ENCODE assay signal across 9 mouse cellular contexts in genomic region chr10:74922763-74923162, GRCm38 (mm10). TPM values are rescaled to one million over a fixed set of nuclear protein-coding genes. Genes with fewer than 3 reads are reported as not detected.
DNase-seq lines count a peak whose midpoint lies in the region; ATAC-seq lines count a peak whose summit lies in the region.
"Had no signal": no experiment of that assay in that cellular context is flagged by ENCODE, and none has a peak within 500 bp of the region (broad histone marks: within the 10 kb centered on the region; RNA-seq: fewer than 3 reads in every experiment).

No protein-coding gene starts in this region.

- peak; percentile 28 for ATAC-seq in midbrain, embryonic 13.5 days
- peak; percentile 51 for ATAC-seq in forebrain, embryonic 15.5 days (replicated peaks)

- H3K9ac ChIP-seq in midbrain, embryonic 13.5 days (replicated peaks), result no peak overlapping the region
- no peak overlapping the region for H3K9ac ChIP-seq in forebrain, embryonic 15.5 days (replicated peaks)
- H3K9ac ChIP-seq: limb, embryonic 13.5 days had no signal

- no peak overlapping the region for H3K4me3 ChIP-seq in midbrain, embryonic 13.5 days (replicated peaks)
- no peak overlapping the region for H3K4me3 ChIP-seq in midbrain, embryonic 10.5 days
- H3K4me3 ChIP-seq in forebrain, embryonic 15.5 days, result no peak overlapping the region
- H3K4me3 ChIP-seq: limb, embryonic 13.5 days had no signal

- no peaks in the 10 kb centered on the region for H3K36me3 ChIP-seq in midbrain, embryonic 13.5 days
- no peaks in the 10 kb centered on the region for H3K36me3 ChIP-seq in midbrain, embryonic 10.5 days
- H3K36me3 ChIP-seq in forebrain, embryonic 15.5 days, result no peaks in the 10 kb centered on the region
- H3K36me3 ChIP-seq: limb, embryonic 13.5 days had no signal

- no peak overlapping the region for H3K27ac ChIP-seq in midbrain, embryonic 13.5 days
- H3K27ac ChIP-seq in midbrain, embryonic 10.5 days (replicated peaks), result no peak overlapping the region
- no peak overlapping the region for H3K27ac ChIP-seq in forebrain, embryonic 15.5 days (replicated peaks)
- H3K27ac ChIP-seq: limb, embryonic 13.5 days had no signal

- H3K4me1 ChIP-seq in midbrain, embryonic 13.5 days (replicated peaks), result peaks cover 7% of the 10 kb centered on the region; the same call in 1 of the 2 replicates
- H3K4me1 ChIP-seq in midbrain, embryonic 10.5 days, result peaks cover 6% of the 10 kb centered on the region
- H3K4me1 ChIP-seq in forebrain, embryonic 15.5 days, result peaks cover 9% of the 10 kb centered on the region

- no peak for DNase-seq in midbrain, embryonic 10.5 days (ENCODE audit: low spot score)
- DNase-seq in adrenal gland, postnatal 14 days, result peak; percentile 79
- peak; percentile 35 to 55 for DNase-seq in kidney, postnatal 4 days
- peak; percentile 21 for DNase-seq in mesoderm, embryonic 11.5 days (ENCODE audit: low read depth, low spot score)
- DNase-seq in thymus, postnatal 14 days, result peak; percentile 25
- DNase-seq in spleen, adult 18-20 months, result no peak

- H3K9me3 ChIP-seq in midbrain, embryonic 13.5 days, result no peaks in the 10 kb centered on the region
- no peaks in the 10 kb centered on the region for H3K9me3 ChIP-seq in midbrain, embryonic 10.5 days (replicated peaks)
- H3K9me3 ChIP-seq in forebrain, embryonic 15.5 days, result no peaks in the 10 kb centered on the region
- H3K9me3 ChIP-seq: limb, embryonic 13.5 days had no signal

- WGBS in midbrain, embryonic 13.5 days, result 62% methylated on average over 6 of the region's 6 CpGs
- WGBS in midbrain, embryonic 10.5 days, result 77% methylated on average over 6 of the region's 6 CpGs
- 50% methylated on average over 6 of the region's 6 CpGs for WGBS in forebrain, embryonic 15.5 days

- no peak overlapping the region for H3K4me2 ChIP-seq in midbrain, embryonic 13.5 days (replicated peaks)
- no peak overlapping the region for H3K4me2 ChIP-seq in forebrain, embryonic 15.5 days (replicated peaks)
- H3K4me2 ChIP-seq: limb, embryonic 13.5 days had no signal

- peaks cover 9% of the 10 kb centered on the region for H3K27me3 ChIP-seq in midbrain, embryonic 13.5 days
- H3K27me3 ChIP-seq in midbrain, embryonic 10.5 days (ENCODE audit: low read depth, poor library complexity, severe bottlenecking), result no peaks in the 10 kb centered on the region
- H3K27me3 ChIP-seq in forebrain, embryonic 15.5 days, result no peaks in the 10 kb centered on the region

RNA-seq across cellular contexts. Expression of gene Gnaz, which starts 44.2 kb away (rescaled TPM):
- 39.6 and 42.5 TPM in 2 replicates for polyA plus RNA-seq in midbrain, embryonic 13.5 days (2015; fragmentation: Nextera tagmentation; extraction: Ambion mirVana)
- polyA plus RNA-seq in midbrain, embryonic 10.5 days (2016; fragmentation: Nextera tagmentation; extraction: Ambion mirVana), result 7.6 and 10.9 TPM in 2 replicates
- 2.5 and 3.2 TPM in 2 replicates for total RNA-seq in adrenal gland, postnatal 14 days (2021)
- 40.9 and 44.9 TPM in 2 replicates for polyA plus RNA-seq in forebrain, embryonic 15.5 days (2015; fragmentation: Nextera tagmentation; extraction: Ambion mirVana)

Comparison
In these comparisons a context has a peak if more than half of its experiments do, and no peak if none do; other contexts are left out.
1. DNase-seq: peak in adrenal gland, postnatal 14 days (single experiment), kidney, postnatal 4 days (2 of 2), mesoderm, embryonic 11.5 days (single experiment) and thymus, postnatal 14 days (single experiment); none in midbrain, embryonic 10.5 days (single experiment) and spleen, adult 18-20 months (0 of 2).